Mouse (Mus musculus) heart, embryonic 15.5 days (tissue): Measurements from ENCODE around the gene Gfpt1. TPM values are rescaled to one million over a fixed set of nuclear protein-coding genes. Genes with fewer than 3 reads are reported as not detected.
"Not testable (repeated sequence)": the region's sequence is repeated elsewhere in the genome, so short reads cannot be mapped to it uniquely, and the experiment has no call there.

Experiments used
- ATAC-seq: fragments of 200-750 bp; cut with Nextera tagmentation; replicated peaks from 2 replicates; pipeline ENCODE4 v1.8.0; 2017; ENCODE audit warnings: low read depth, moderate TSS enrichment; ENCODE audit not compliant: insufficient number of reproducible peaks, insufficient read depth, low FRiP score
- H3K27ac ChIP-seq: fragments of 300-500 bp; sonication (generic); 2 replicates; pipeline ENCODE4 v1.5.1; 2015; ENCODE audit warnings: mild to moderate bottlenecking, inconsistent platforms
- H3K27me3 ChIP-seq: fragments of 300-500 bp; sonication (generic); 2 replicates; pipeline ENCODE4 v1.6.1; 2015; ENCODE audit warnings: inconsistent platforms
- H3K36me3 ChIP-seq: fragments of 300-500 bp; sonication (generic); 2 replicates; pipeline ENCODE4 v1.6.1; 2015; ENCODE audit warnings: mild to moderate bottlenecking, inconsistent platforms
- H3K4me1 ChIP-seq: fragments of 300-500 bp; sonication (generic); replicated peaks from 2 replicates; pipeline ENCODE4 v1.6.1; 2015; ENCODE audit warnings: inconsistent platforms
- H3K4me2 ChIP-seq: fragments of 300-500 bp; sonication (generic); 2 replicates; pipeline ENCODE4 v1.6.1; 2015; ENCODE audit warnings: inconsistent platforms, mild to moderate bottlenecking, moderate library complexity
- H3K4me3 ChIP-seq: fragments of 300-500 bp; sonication (generic); 2 replicates; pipeline ENCODE4 v1.5.1; 2015; ENCODE audit warnings: mild to moderate bottlenecking, inconsistent platforms
- H3K9ac ChIP-seq: fragments of 300-500 bp; sonication (generic); 2 replicates; pipeline ENCODE4 v1.6.1; 2015; ENCODE audit warnings: mild to moderate bottlenecking, inconsistent platforms
- H3K9me3 ChIP-seq: fragments of 300-500 bp; sonication (generic); replicated peaks from 2 replicates; pipeline ENCODE4 v1.6.1; 2016; ENCODE audit warnings: inconsistent platforms
- WGBS: fragments of 180-500 bp; shearing (Covaris S2); methylation state at CpG from one replicate; pipeline ENCODE4 v1.1.7; 2015; ENCODE audit warnings: mixed read lengths; 5-methylcytosine and 5-hydroxymethylcytosine counted together
- polyA plus RNA-seq: library from polyadenylated mRNA; unstranded; fragments of >200 nt; fragmentation: Nextera tagmentation; extraction: Ambion mirVana; gene quantifications from 2 replicates; pipeline ENCODE4 v1.2.1, GENCODE M21; 2015

Gfpt1 gene
- polyA plus RNA-seq, 1 experiment from 2014 or later, result 8.6 TPM

GRCm38 (mm10) chr6:87018874-87019273, 23.8 kb upstream of the Gfpt1 start:
- Histone ChIP-seq H3K9me3 (0 out of 2 replicates have a peak, but pooled peaks cover 3% of the 10 kb centered on the region), H3K4me2 (no peak overlapping the region), H3K27me3 (no peaks in the 10 kb centered on the region), H3K9ac (no peak overlapping the region), H3K4me1 (0 out of 2 replicates have a peak, but pooled peaks cover 2% of the 10 kb centered on the region), H3K27ac (no peak overlapping the region), H3K4me3 (no peak overlapping the region), H3K36me3 (peaks cover 58% of the 10 kb centered on the region)
- 85% methylated on average over 8 of the region's 8 CpGs for WGBS
- no peak for ATAC-seq

DNA sequence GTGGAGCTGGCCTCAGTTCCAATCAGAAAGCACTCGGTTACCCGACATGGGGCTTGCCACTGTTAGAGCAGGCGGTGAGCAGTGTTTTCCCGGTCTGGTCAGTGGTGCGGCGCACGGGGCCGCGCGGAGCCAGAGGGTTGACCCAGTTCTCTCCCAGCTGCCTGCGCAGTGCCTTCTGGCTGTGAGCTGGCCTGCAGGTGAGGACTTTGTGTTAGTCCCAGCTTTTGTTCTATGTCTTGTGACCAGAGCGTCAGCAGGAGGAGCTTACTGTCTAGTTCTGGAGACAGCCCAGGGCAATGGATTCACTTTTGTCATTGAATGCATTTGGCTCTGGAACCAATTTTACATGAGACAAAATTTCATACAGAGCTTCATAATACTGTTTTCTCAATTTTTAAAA, 20.9 kb upstream of the Gfpt1 start:
- Histone ChIP-seq H3K4me3 (no peak overlapping the region), H3K9me3 (0 out of 2 replicates have a peak, but pooled peaks cover 3% of the 10 kb centered on the region), H3K9ac (no peak overlapping the region), H3K27me3 (no peaks in the 10 kb centered on the region), H3K36me3 (peaks cover 66% of the 10 kb centered on the region), H3K4me1 (no peaks in the 10 kb centered on the region), H3K4me2 (no peak overlapping the region), H3K27ac (no peak overlapping the region)
- 97% methylated on average over 12 of the region's 12 CpGs for WGBS
- no peak for ATAC-seq

DNA sequence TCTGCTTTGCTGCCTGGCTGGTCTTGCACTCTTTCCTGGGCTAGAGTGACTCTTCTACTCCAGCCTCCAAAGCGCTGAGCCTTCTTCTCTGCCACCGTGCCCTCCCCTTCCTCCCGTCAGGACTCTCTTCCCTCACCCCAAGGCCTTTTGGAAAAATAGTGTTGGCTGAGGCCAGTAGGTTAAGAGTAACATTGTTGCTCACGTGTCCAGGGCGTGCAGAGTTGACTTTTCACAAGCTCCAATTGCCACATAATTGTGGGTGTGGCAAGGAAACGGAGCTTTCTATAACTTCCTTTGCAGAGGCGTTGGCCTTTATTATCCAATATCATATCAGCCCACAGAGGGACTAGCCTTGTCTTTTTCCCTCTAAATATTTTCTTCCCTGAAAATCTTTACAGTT, 15.7 kb upstream of the Gfpt1 start:
- 75% methylated on average over 7 of the region's 7 CpGs for WGBS
- H3K4me3 ChIP-seq, result no peak overlapping the region
- no peaks in the 10 kb centered on the region; the same call in 1 of the 2 replicates for H3K4me1 ChIP-seq
- no peak for ATAC-seq
- H3K36me3 ChIP-seq, result peaks cover 46% of the 10 kb centered on the region
- no peak overlapping the region for H3K27ac ChIP-seq
- no peak overlapping the region for H3K9ac ChIP-seq
- H3K27me3 ChIP-seq, result no peaks in the 10 kb centered on the region
- no peak overlapping the region for H3K4me2 ChIP-seq
- no peaks in the 10 kb centered on the region for H3K9me3 ChIP-seq

GRCm38 (mm10) chr6:87028881-87029280, 13.8 kb upstream of the Gfpt1 start:
- ATAC-seq, result no peak

GRCm38 (mm10) chr6:87031310-87031709, 11.3 kb upstream of the Gfpt1 start:
- H3K9ac ChIP-seq, H3K27me3 ChIP-seq, H3K9me3 ChIP-seq, H3K4me1 ChIP-seq, H3K4me3 ChIP-seq, H3K27ac ChIP-seq, H3K4me2 ChIP-seq, ATAC-seq: not testable (repeated sequence)
- 86% methylated on average over 7 of the region's 7 CpGs for WGBS
- H3K36me3 ChIP-seq, result peaks cover 20% of the 10 kb centered on the region; the same call in 1 of the 2 replicates

More at GRCm38 (mm10) chr6:87028881-87029280, 13.8 kb upstream of the Gfpt1 start:
- Histone ChIP-seq H3K9me3 (no peaks in the 10 kb centered on the region), H3K27me3 (no peaks in the 10 kb centered on the region), H3K4me3 (no peak overlapping the region), H3K4me2 (no peak overlapping the region), H3K9ac (no peak overlapping the region), H3K27ac (no peak overlapping the region), H3K36me3 (peaks cover 35% of the 10 kb centered on the region; the same call in 1 of the 2 replicates), H3K4me1 (no peaks in the 10 kb centered on the region; the same call in 1 of the 2 replicates)

GRCm38 (mm10) chr6:87032401-87032800, 10.2 kb upstream of the Gfpt1 start:
- ATAC-seq, result no peak
- H3K9me3 ChIP-seq, result no peaks in the 10 kb centered on the region
- no peaks in the 10 kb centered on the region for H3K4me1 ChIP-seq
- no peak overlapping the region for H3K27ac ChIP-seq
- H3K4me2 ChIP-seq, result no peak overlapping the region
- 58% methylated on average over 3 of the region's 3 CpGs for WGBS
- H3K9ac ChIP-seq, result no peak overlapping the region
- H3K36me3 ChIP-seq, result peaks cover 14% of the 10 kb centered on the region; the same call in 1 of the 2 replicates
- no peaks in the 10 kb centered on the region for H3K27me3 ChIP-seq
- no peak overlapping the region for H3K4me3 ChIP-seq

DNA sequence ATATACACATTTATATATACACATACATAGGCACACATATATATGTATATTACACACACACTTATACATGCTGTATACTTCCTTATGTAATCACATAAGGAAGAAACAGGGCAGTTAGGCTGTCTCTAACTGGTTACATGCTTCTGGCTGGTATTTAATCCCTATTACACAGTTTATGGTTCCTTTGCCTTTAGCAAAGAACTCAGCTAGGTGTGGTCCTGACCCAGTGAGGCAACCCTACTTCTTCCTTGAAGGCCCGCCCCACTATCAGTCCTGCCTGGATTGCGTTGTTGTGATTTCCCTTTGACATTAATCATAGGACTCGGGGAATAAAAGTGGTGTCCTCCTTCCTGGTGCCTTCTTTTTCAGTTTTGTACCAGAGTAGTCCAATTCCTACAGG, 8.3 kb upstream of the Gfpt1 start:
- no peaks in the 10 kb centered on the region for H3K4me1 ChIP-seq
- no peak overlapping the region for H3K4me2 ChIP-seq
- WGBS, result 80% methylated on average over 3 of the region's 3 CpGs
- H3K9ac ChIP-seq, result no peak overlapping the region
- no peaks in the 10 kb centered on the region for H3K27me3 ChIP-seq
- no peak overlapping the region for H3K27ac ChIP-seq
- no peaks in the 10 kb centered on the region; the same call in 1 of the 2 replicates for H3K36me3 ChIP-seq
- no peak overlapping the region for H3K4me3 ChIP-seq
- ATAC-seq, result no peak
- no peaks in the 10 kb centered on the region for H3K9me3 ChIP-seq

DNA sequence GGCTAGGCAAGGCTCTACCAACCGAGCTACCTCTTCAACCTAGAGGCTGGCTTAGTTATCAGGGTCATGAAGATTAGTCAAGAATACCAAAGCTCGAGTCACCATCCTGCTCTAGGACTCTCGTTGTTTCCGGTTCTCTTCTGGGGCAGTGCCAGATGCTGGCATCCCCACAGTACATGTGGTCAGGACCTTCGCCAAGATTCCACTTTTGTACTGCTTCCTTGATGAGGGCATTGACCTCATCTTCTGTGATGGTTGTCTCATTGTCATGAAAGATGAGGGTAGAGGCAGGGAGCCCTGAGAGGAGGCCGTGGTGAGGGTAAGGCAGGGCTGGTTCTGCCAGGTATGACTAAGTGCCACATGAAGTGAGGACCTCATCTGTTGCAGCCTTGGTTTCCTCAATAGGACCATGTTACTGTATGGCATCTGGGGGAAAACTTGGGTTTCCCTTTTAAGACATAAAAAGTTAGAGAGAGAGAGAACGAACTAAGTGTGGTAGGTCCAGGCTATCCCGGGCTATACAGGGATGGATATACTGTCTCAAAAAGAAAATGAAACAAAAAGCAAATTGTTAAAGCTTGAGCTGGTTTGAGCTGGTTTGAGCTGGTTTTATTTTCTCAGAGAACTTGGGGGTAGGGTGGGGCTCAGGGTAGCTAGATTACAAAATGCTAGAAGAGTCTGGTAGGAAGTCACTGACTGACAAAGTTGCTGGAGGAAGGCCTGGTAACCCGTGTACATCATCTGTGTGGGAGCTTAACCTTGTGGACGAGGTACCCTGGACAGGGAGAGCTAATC, 4.6 kb upstream of the Gfpt1 start:
- Histone ChIP-seq H3K9ac (no peak overlapping the region), H3K9me3 (no peaks in the 10 kb centered on the region), H3K4me1 (peaks cover 6% of the 10 kb centered on the region; the same call in 1 of the 2 replicates), H3K27me3 (no peaks in the 10 kb centered on the region), H3K4me3 (no peak overlapping the region), H3K27ac (no peak overlapping the region), H3K36me3 (no peaks in the 10 kb centered on the region), H3K4me2 (no peak overlapping the region)
- 76% methylated on average over 10 of the region's 10 CpGs for WGBS
- no peak for ATAC-seq

DNA sequence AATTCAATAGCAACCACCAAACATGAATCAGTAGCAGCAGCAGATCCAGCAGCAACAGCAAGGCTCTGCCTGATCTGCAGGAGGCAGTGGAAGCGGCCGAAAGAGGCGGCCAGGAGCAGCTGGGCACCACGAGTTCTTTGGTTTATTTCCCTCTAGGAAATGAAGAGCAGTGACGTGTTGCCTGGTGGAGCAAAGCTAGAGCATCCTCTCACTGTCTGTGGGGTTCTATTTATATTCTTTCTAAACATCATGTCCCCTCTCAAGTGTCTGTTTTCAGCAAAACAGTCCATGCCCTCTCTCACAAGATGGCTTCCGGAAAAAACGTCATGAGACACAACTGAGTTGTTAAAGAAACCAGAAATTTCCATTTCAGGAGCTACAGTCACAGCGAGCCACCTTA, 3.5 kb upstream of the Gfpt1 start:
- WGBS, result 77% methylated on average over 8 of the region's 8 CpGs
- ATAC-seq, result no peak

GRCm38 (mm10) chr6:87040971-87041370, 1.7 kb upstream of the Gfpt1 start:
- peak overlapping the region; percentile 100 for H3K27ac ChIP-seq
- H3K4me1 ChIP-seq, result peaks cover 16% of the 10 kb centered on the region
- H3K4me2 ChIP-seq, result no peak overlapping the region
- no peaks in the 10 kb centered on the region for H3K27me3 ChIP-seq
- H3K36me3 ChIP-seq, result no peaks in the 10 kb centered on the region
- no peak overlapping the region for H3K9ac ChIP-seq
- no peak overlapping the region for H3K4me3 ChIP-seq
- ATAC-seq, result no peak
- no peaks in the 10 kb centered on the region for H3K9me3 ChIP-seq
- WGBS, result 75% methylated on average over 4 of the region's 4 CpGs

More for the DNA sequence above, 3.5 kb upstream of the Gfpt1 start:
- Histone ChIP-seq H3K4me1 (peaks cover 14% of the 10 kb centered on the region), H3K9me3 (no peaks in the 10 kb centered on the region), H3K4me3 (no peak overlapping the region), H3K27me3 (no peaks in the 10 kb centered on the region), H3K36me3 (no peaks in the 10 kb centered on the region), H3K4me2 (no peak overlapping the region), H3K9ac (no peak overlapping the region), H3K27ac (no peak overlapping the region)

- no peaks in the 10 kb centered on the region for H3K9me3 ChIP-seq
- no peak for ATAC-seq
- peak overlapping the region; percentile 73 for H3K4me3 ChIP-seq
- peaks cover 16% of the 10 kb centered on the region for H3K4me1 ChIP-seq
- peak overlapping the region; percentile 100 for H3K27ac ChIP-seq
- 85% methylated on average over 7 of the region's 7 CpGs for WGBS
- H3K27me3 ChIP-seq, result no peaks in the 10 kb centered on the region
- no peaks in the 10 kb centered on the region for H3K36me3 ChIP-seq
- peak overlapping the region; percentile 75 for H3K4me2 ChIP-seq
- no peak overlapping the region for H3K9ac ChIP-seq
Observed at GRCm38 (mm10) chr6:87041431-87041830, 1.2 kb upstream of the Gfpt1 start.

DNA sequence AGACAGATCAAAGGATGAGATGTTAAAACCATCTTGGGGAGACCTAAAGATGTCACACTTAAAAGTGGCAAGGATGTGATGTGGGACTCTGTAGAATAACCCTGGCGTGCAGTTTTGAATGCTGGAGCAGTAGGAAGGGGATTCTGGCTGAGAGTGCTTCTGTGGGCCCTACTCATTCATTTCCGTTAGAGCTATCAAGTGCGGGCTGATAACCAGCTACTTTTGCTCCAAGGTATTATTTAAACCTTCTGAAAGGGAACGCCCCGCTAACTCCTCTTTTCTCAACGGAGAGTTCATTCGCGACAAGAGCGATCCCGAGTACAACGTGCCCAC, 676 bp upstream of the Gfpt1 start:
- peak overlapping the region; percentile 75 for H3K4me2 ChIP-seq
- H3K36me3 ChIP-seq, result no peaks in the 10 kb centered on the region
- peaks cover 16% of the 10 kb centered on the region for H3K4me1 ChIP-seq
- peak overlapping the region; percentile 100 for H3K27ac ChIP-seq
- under 1% methylated on average over 11 of the region's 11 CpGs for WGBS
- no peaks in the 10 kb centered on the region for H3K27me3 ChIP-seq
- H3K4me3 ChIP-seq, result peak overlapping the region; percentile 73
- no peak for ATAC-seq
- H3K9ac ChIP-seq, result peak overlapping the region; percentile 85
- no peaks in the 10 kb centered on the region for H3K9me3 ChIP-seq
